Mouse (Mus musculus): ENCODE measurements at regions not wholly inside any gene's neighbourhood (a gene's known extent, or its start where the extent isn't known, plus 50 kb on each side); places are given as distances from the start of the nearest gene placed in this dataset.
"Not testable (repeated sequence)": the region's sequence is repeated elsewhere in the genome, so short reads cannot be mapped to it uniquely, and the experiment has no call there.

DNA sequence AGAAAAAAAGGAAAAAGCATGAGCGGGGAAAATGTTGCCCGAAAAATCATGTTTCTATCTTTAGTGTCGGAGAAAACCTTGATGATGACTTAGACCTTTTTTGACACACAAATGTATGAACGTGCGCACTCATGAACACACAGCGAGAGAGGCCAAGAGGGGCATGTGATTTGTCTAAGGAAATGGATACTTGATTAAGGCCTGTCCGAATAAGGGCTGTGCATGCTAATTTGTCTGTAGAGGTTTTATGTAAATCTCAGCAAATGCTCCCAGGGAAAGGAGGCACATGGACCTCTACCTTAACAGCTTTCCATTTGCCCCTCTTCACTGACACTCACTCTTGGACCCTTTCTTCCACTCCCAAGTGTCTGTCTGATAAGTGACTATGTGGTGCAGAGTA, 182.5 kb upstream of the Rgma start:
- no peak for DNase-seq (ENCODE audit: low read depth, low spot score)

DNA sequence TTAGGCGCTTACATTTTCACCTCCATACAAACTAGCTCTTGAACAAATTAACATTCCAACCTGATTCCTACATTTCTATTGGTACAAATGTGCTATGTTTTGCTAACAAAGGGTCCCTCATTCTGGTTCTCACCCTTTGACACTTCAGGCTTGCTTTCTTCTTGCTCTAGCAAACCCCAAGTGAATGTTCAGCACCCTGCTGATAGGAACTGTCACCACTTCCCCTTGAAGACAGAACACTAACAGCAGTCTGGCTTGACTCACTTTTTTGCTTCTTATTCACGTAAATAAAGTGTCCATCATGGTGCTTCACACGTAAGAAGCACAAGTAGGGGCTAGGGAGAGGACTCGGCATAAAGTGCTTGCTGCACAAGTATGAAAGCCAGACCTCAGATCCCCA, 180.0 kb upstream of the Rgma start:
- no peak for DNase-seq (ENCODE audit: low read depth, low spot score)

DNA sequence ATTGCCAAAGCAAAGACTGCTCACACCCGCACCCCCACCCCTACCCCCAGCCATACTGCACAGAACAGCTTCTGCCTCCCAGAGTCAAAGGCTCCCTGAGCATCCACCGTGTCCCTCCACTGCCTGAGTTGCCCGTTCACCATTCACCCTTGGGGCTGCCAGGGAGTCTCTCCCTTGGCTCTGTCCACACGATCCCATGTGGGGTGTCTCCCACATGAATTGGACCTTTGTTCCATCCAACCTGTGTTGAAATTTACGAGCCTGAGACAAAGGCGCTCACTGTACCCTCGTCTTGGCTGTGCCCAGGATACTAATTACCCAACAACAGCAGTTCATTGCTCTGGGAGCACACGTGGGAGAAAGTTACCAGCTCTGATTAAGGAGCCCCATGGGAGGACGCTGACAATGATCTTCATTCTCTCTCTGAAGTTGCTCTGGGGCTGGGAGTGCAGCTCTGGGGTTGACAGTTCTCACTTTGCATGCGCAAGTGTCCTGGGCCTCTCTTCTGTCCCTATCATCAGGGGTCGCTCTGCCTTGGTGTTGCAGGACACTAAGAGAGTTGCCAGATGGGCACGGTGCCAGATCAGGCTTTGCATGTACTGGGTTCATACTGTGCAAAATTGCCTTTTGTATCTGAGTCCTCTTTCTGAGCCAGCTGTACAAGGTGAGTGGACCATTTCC, 178.3 kb upstream of the Rgma start:
- DNase-seq (ENCODE audit: low read depth, low spot score), result no peak

DNA sequence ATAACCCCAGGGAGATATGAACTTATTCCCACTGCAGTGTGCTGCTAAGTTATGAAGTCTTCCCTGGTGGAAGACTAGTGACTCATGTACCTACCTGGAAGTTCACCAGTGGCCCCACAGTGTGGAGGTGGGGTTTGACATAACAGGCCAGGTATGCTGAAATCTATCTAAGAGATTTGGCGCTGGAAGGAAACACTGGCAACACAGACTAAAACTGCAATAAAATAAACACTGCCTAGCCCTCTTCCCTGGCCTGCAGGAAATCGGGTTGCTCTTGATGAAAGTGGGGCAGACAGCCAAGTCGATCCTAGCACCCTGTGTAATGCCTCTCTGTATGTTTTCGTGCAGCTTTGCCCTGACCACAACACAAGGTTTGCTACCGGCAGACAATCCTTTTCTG, 177.2 kb upstream of the Rgma start:
- no peak for DNase-seq (ENCODE audit: low read depth, low spot score)

DNA sequence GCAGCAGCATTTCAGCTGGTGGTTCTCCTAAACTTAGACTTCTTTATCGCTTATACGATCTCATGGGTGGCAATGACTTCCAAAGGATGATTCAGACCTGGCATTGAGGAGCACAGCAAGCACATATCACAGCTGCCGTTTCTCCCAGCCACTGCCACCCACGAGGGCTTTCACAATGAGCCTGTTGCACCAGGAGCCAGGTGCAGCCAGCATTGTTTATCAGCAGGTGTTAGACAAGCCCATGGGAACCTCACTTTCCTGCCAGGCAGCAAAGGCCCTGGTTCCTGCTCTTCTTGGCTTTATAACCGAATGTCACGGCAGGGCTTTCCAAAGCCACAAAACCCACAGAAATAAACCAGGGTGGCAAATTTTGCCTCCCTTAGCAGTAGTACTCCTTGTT, 175.3 kb upstream of the Rgma start:
- DNase-seq (ENCODE audit: low read depth, low spot score), result no peak

DNA sequence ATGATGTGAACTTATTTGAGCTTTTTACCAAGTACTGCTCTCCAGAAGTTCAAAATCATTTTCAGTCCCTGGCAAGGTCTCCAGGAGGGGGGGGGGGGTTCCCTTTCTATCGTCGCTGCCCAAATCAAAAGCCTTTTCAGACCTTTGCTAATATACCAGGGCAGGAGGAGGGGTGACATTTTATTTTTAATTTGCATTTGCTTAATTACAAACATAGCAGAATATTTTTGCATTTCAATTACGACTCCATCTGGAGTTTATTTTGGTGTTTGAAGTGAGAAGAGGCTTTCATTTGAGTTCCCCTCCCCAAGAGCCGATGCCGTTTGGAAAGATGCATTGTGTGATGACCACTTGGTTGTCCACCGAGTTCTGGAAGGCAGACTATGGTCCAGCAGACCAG, 174.0 kb upstream of the Rgma start:
- no peak for DNase-seq (ENCODE audit: low read depth, low spot score)

DNA sequence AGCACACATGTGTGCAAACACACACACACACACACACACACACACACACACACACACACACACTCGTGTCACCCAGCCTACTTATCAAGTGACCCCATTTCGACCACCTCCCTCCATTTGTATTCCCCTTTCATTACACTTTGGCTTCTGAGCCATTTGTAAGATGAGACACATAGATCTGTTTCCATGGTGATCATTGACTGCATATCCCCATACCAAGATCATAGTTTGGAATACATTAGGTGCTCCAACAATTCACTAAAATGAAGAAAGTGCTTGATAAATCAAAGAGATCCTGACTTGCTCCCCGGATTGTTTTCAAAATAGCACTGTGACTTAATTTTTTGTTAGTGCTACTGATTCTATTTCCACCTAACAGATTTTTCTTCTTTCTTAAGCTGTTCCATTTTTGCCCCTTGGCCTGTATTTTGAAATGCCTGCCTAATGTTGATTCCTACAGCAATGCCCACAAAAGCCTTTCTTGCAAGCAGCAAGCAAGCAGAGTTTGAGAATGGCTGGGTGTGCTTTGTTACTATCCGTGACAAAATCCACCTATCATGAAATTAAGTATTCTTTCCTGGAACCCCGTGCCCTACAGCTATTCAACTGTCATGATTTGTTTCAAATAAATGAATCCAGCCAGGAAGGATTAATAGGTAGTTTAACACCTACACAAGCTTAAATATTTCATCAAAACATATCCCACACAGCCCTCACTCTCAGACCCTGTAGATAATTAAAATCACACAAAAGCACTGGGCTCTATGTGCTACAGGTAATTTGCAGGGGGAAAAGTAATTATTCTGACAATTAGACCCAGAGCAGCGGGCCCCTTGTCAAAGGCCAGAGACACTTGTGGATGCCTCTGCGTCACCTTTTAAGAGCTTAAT, 168.1 kb upstream of the Rgma start:
- DNase-seq (ENCODE audit: low read depth, low spot score), result no peak

DNA sequence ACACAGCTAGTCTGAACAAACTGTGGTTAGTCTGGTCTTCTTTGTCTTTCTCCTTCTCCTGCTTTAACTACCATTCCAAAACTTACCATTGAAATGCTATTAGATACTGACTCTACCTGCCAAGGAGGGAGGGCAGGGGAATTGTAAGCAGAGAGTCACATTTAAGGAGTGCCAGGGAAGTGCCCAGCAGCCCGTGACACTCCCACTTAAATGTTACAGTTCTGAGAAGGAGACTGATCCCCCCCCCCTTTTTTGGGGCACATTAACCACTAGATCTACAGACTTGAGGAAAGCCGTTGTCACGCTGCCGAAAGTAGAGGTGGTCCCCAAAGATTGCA, 166.9 kb upstream of the Rgma start:
- no peak for DNase-seq (ENCODE audit: low read depth, low spot score)

DNA sequence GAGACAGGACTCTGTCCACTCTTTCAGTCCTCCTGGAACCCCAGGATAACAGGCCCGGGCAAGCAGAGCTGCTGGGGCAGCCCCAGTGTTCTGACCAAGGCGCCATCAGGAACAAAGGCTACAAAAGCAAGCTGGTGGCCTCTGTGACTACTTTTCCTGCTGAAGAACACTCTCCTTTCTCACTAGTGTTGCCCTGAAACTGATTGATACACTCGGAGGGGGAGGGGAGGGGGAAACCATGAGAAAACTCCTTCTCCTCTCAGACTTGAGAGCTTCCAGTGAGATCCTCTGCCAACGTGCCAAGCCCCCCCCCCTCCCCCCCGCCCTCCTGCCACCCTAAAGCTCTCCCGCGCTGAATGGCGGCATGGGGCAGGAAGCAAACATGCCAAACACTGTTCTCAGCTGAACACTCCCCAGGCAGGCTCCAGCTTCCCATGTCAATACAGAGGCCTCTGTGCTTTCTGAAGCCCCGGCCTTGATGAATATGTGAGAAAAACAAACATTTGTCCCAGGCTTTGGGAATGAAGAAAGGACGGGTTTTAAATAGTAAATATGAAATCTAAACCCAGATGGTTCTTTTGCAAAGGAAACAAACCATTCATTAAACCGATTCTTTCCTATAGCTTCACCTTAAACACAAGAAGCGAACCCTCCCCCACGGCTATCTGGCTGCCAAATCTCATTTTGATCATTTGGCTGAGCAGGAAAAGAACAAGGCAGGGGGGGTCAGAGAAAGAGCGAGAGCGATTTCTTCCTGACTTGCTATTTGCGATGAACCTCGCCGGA, 166.3 kb upstream of the Rgma start:
- no peak for DNase-seq (ENCODE audit: low read depth, low spot score)

DNA sequence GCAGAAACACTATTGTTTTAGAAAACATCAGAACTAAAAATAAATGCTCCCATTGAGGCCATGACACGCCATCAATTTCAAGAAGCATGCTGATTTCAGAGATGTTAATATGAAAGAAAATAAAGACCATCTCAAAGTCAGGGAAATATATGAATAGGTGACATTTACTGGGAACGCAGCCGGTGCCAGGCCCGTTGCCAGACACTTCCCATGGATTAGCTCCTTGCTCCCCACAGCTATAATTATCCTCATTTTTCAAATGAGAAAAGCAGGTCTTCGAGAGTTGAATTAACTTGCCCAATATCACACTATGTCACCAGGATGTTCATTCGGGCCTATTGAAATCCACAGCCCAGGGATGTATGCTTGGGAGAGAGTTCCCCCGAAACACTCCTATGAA, 165.2 kb upstream of the Rgma start:
- DNase-seq (ENCODE audit: low read depth, low spot score), result no peak

DNA sequence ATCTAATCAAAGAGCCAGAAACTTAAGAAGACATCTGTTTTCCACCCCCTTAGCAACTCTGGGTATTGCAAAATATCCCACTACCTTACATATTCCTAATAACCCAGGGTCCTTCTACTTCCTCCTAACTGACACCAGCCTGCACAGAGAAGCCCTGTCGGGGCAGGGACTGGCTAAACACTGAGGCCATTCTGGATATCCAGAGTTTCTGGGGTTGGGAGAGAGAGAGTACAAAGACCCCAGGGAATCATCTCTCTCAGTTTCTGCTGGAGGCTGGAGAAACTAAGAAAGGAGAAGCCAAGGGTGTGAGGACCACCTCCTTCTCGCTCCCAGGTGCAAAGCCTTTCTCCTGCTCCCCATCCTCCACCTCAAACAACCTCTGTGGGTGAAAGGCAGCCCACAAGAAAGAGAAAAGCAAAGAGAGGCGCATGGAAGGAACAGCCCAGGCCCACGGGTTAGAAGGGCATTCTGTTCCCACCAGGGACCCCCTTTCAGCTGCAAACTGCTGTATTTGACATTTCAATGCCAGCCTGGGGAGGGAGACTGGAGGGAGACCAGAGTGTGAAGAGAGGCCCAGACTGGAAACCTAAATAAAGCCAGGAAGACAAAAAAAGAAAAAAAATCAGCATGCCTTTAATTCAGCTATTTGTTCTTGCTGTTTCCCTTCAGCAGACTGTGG, 152.9 kb upstream of the Rgma start:
- DNase-seq (ENCODE audit: low read depth, low spot score), result no peak

DNA sequence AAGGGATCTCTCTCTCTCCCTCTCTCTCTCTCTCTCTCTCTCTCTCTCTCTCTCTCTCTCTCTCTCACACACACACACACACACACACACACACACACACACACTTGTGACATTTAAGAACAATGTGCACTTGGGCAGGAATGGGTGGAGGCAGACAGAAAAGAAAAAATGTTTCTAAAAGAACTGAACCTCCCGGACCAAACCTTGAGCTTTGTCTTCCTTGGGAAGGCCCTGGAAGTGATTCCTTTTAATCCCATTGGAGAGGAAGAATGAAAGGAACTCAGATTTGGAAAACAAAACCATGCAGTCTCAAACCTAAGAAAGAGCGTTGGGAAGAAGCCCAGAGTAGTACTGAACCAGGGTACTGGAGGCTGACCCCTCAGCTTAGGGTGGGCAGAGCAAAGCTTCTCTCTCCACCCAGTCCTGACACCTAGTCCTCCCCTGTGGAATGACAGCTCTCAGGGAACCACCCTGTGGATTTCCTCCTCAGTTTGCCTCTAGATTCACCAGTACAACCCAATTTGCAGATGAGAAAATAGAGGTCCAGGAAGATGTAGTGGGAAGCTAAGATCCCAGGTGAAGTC, 152.3 kb upstream of the Rgma start:
- DNase-seq (ENCODE audit: low read depth, low spot score), result no peak

DNA sequence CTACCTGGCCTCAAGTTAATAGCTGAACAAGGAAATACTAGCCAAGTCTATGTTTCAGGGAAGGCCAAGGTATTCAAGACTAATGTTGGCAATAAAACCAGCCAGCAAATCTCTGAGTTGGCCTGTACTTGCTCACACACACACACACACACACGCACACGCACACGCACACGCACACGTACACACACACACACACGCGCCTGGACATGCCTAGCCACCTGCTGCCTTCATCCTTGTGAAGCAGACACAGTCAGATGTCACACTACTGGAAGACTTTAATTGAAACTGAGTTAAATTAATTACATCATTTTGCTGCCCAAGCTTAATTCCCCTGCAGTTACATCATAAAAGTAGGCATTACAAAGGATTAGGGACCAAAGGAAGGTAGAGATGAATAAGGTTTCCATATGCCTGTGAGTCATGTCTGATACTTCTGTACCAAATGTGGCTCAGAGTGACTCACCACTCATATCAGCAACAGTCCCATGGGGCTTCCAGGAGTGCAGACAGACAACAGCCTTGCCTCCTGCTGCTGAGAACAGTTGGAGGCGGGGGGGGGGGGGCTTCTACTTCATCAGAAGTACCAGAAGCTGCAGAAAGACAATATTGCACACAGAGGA, 141.7 kb upstream of the Rgma start:
- DNase-seq (ENCODE audit: low read depth, low spot score), result no peak

DNA sequence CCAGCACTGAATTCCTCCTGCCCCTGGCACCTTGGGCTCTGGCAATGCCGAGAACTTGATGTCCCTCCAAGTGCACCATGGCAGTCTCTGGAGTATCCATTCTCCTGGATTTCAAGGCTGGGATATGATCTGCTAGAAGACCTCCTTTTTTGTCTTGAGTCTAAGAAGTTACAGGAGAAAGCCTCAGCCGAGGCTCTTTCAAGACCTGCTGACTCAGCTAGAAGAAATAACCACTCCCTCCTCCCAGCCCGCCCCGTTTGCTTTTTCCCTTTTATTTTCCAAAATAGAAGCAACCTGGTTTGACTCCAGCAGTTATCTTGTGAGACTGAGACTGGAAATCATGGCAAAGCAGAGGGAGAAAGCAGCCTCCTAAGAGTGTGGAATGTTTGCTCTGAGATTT, 136.8 kb upstream of the Rgma start:
- no peak for DNase-seq (ENCODE audit: low read depth, low spot score)

DNA sequence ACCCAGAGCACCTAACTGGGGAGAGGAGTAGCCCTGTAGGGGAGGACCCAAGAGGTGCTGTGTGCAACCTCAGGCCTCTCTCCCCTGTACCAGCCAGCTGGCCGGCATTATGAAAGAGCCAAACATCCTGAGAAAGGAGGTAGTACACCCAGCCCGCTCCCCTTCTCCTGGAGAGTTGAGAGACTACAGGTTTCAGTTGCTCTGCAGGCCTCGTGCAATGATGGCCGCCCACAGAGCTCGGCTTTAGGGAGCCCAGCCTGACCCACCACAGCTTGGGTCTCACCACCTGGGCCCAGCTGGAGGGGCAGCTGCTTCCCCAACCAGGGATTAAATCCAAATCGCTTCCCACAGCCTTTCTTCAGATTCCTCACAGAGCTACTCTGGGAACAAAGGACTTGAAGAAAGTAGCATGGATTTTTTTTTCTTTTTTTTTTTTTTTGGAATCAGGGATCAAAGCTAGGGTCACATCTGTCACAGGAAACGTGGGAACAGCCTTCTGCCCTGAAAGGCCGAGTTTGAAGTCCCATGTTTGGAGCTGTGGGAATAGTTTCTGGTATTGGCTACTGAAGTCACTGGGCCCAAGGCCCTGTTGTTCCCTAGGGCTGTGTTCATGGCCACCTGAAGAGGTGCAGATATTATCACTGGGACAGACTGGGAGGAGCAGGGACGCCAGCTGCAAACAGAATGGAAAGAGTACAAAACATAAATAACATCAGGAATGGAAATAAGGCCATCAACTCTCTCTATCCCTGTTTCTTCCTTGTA, 131.5 kb upstream of the Rgma start:
- DNase-seq (ENCODE audit: low read depth, low spot score), result no peak

DNA sequence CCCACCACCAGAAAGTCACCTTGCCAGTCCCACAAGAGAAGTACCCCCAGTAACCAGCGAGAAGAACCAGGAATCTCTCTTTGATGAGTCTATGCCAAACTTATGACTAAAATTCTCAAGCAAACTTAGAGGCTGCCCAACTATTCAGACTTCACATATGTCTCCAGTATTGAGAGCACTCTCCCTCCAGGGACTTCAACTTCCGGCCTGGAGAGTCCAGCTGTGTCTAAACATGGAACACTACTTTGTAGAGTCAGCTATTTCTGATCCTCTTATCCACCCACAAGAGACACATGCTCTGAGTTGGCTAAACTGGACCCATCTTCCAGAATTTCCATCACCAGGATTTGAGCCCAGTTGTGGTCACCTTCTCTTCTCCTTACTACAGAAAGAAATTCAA, 129.9 kb upstream of the Rgma start:
- no peak for DNase-seq (ENCODE audit: low read depth, low spot score)

DNA sequence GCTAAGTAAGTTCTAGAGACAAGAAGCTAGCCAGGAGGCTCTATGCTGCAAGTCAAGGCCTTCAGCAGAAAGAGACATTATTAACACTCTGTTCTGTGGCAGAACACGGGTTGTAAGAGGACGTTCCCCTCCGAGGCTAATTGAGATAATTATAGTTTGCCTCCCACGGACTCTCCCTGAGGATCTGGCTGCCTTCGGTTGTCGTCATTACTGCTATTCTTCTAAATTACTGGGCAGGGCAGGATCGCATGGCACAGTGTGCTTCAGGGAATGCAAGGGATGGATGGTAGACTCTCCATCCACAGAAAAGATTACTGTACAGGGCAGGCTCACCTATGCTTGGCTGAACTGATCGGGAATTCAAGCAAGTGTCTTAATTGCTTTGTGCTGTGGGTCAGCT, 124.7 kb upstream of the Rgma start:
- no peak for DNase-seq (ENCODE audit: low read depth, low spot score)

DNA sequence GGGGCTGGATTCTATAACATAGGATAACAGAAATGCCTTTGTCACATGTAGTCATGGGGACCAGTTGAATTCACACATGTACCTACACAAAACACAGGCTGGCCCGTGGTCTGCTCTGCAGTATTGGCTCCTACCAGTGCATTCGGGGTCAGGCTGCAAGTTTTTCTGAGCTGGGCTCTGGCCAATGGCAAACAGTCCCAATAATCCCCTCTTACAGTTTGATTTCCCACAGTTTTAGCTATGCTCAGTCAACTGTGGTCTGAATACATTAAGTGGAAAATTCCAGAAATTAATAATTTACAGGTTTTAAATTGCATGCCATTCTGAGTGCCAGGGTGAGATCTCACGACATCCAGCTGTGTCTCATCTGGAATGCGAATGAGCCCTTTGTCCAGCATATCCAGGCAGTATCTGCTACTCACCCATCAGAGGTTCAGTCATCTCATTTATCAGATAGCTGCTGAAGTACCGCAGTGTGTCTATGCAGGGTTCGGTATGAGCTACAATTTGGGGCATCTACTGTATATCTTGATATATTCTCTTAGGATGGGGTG, 124.0 kb upstream of the Rgma start:
- DNase-seq (ENCODE audit: low read depth, low spot score), result no peak

DNA sequence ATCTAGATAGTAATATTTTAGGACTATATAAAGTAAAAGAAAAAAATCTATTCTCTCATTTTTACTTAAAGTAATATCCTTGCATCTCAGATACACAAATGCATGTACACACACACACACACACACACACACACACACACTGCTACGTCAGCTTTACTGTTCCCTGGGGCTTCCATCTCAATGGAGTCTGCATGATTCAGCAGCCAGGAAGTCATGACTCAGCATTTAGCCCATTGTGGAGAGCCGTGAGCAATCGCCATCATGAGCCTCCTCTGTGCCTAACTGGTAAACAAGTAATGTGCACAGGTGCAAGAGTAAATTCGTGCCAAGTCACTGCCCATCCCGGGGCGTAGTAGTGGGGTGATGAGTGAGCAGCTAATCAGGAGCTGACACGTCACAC, 120.3 kb upstream of the Rgma start:
- DNase-seq (ENCODE audit: low read depth, low spot score), result not testable (repeated sequence)

DNA sequence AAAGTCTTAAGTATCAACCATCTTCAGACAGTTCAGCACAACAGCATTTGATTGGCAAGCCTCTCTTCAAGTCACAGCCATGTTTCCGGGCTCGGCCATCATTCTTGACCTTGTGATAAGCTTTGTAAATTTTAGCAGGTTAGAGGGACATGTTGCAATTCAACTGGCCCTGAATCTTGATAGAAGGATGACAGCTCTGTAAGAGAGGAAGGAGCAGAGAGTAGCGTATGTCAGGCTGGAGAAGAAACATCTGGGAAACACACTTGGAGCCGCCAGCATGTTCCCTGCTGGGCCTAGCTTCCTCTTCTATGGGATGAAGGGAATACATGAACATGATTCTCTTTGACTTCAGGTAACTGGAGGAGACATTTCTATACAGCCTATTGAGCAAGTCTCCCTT, 115.2 kb upstream of the Rgma start:
- DNase-seq (ENCODE audit: low read depth, low spot score), result no peak

Data from A20 (cell line).